Mouse (Mus musculus) neural tube, embryonic 12.5 days (tissue): ENCODE data around the gene Thpo. TPM values are rescaled to one million over a fixed set of nuclear protein-coding genes. Genes with fewer than 3 reads are reported as not detected.
A peak's percentile ranks its signal among the peaks of the same experiment; 100 is the strongest.

Experiments
- ATAC-seq: fragments of 200-750 bp; cut with Nextera tagmentation; 2 replicates; pipeline ENCODE4 v1.8.0; 2017; ENCODE audit warnings: low read depth, mild to moderate bottlenecking, moderate TSS enrichment, moderate library complexity; ENCODE audit not compliant: low FRiP score
- H3K27ac ChIP-seq: fragments of 300-500 bp; sonication (generic); 2 replicates; pipeline ENCODE4 v1.5.1; 2016
- H3K27me3 ChIP-seq: fragments of 300-500 bp; sonication (generic); replicated peaks from 2 replicates; pipeline ENCODE4 v1.6.1; 2016; ENCODE audit warnings: mild to moderate bottlenecking
- H3K36me3 ChIP-seq: fragments of 300-500 bp; sonication (generic); 2 replicates; pipeline ENCODE4 v1.6.1; 2016; ENCODE audit warnings: mild to moderate bottlenecking
- H3K4me1 ChIP-seq: fragments of 300-500 bp; sonication (generic); 2 replicates; pipeline ENCODE4 v1.6.1; 2016
- H3K4me2 ChIP-seq: fragments of 300-500 bp; sonication (generic); replicated peaks from 2 replicates; pipeline ENCODE4 v1.6.1; 2016; ENCODE audit warnings: mild to moderate bottlenecking
- H3K4me3 ChIP-seq: fragments of 300-500 bp; sonication (generic); 2 replicates; pipeline ENCODE4 v1.5.1; 2016
- H3K9ac ChIP-seq: fragments of 300-500 bp; sonication (generic); 2 replicates; pipeline ENCODE4 v1.6.1; 2016; ENCODE audit warnings: mild to moderate bottlenecking
- H3K9me3 ChIP-seq: fragments of 300-500 bp; sonication (generic); 2 replicates; pipeline ENCODE4 v1.6.1; 2016; ENCODE audit warnings: mild to moderate bottlenecking
- WGBS: fragments of 180-500 bp; shearing (Covaris S2); methylation state at CpG from one replicate; pipeline ENCODE4 v1.1.7; 2016; 5-methylcytosine and 5-hydroxymethylcytosine counted together
- polyA plus RNA-seq: library from polyadenylated mRNA; unstranded; fragments of >200 nt; fragmentation: Nextera tagmentation; extraction: Ambion mirVana; gene quantifications from 2 replicates; pipeline ENCODE4 v1.2.1, GENCODE M21; 2016

The Thpo gene
- polyA plus RNA-seq, 1 experiment from 2014 or later = 1.3 TPM

GRCm38 (mm10) chr16:20700036-20700435 lies 34.3 kb downstream of the Thpo start:
- H3K9ac ChIP-seq = no peak overlapping the region
- WGBS = 38% methylated on average over 5 of the region's 5 CpGs
- no peak for ATAC-seq
- no peak overlapping the region for H3K4me2 ChIP-seq
- H3K27ac ChIP-seq = no peak overlapping the region
- H3K4me3 ChIP-seq = no peak overlapping the region
- H3K27me3 ChIP-seq = no peaks in the 10 kb centered on the region
- H3K9me3 ChIP-seq = no peaks in the 10 kb centered on the region
- peaks cover 29% of the 10 kb centered on the region for H3K36me3 ChIP-seq
- H3K4me1 ChIP-seq = peaks cover 35% of the 10 kb centered on the region

GRCm38 (mm10) chr16:20699266-20699665 lies 35.0 kb downstream of the Thpo start:
- Histone ChIP-seq H3K27me3 (no peaks in the 10 kb centered on the region), H3K36me3 (peaks cover 26% of the 10 kb centered on the region), H3K27ac (no peak overlapping the region), H3K9ac (no peak overlapping the region), H3K4me1 (peaks cover 41% of the 10 kb centered on the region), H3K9me3 (no peaks in the 10 kb centered on the region), H3K4me2 (no peak overlapping the region), H3K4me3 (no peak overlapping the region)
- no peak for ATAC-seq
- WGBS = 79% methylated on average over 5 of the region's 5 CpGs

- peaks cover 43% of the 10 kb centered on the region for H3K4me1 ChIP-seq
- peak overlapping the region; percentile 53 for H3K9ac ChIP-seq
- peaks cover 28% of the 10 kb centered on the region for H3K36me3 ChIP-seq
- no peak overlapping the region; the same call in 1 of the 2 replicates for H3K27ac ChIP-seq
- ATAC-seq = peak; percentile 77
- whole genome bisulfite sequencing = 2% methylated on average over 46 of the region's 46 CpGs
- peak overlapping the region; percentile 71 for H3K4me2 ChIP-seq
- no peaks in the 10 kb centered on the region for H3K9me3 ChIP-seq
- H3K4me3 ChIP-seq = peak overlapping the region; percentile 36
- no peaks in the 10 kb centered on the region for H3K27me3 ChIP-seq
Observed at GRCm38 (mm10) chr16:20695622-20696323, 38.5 kb downstream of the Thpo start.

- H3K4me3 ChIP-seq = no peak overlapping the region
- H3K9ac ChIP-seq = no peak overlapping the region
- H3K4me2 ChIP-seq = peak overlapping the region; percentile 71
- no peaks in the 10 kb centered on the region for H3K27me3 ChIP-seq
- no peaks in the 10 kb centered on the region for H3K9me3 ChIP-seq
- 84% methylated on average over 8 of the region's 8 CpGs for WGBS
- H3K27ac ChIP-seq = no peak overlapping the region; the same call in 1 of the 2 replicates
- H3K36me3 ChIP-seq = peaks cover 32% of the 10 kb centered on the region
- H3K4me1 ChIP-seq = peaks cover 43% of the 10 kb centered on the region
- ATAC-seq = no peak
Observed at GRCm38 (mm10) chr16:20694781-20695180, 39.5 kb downstream of the Thpo start.

GRCm38 (mm10) chr16:20693111-20693701 lies 41.1 kb downstream of the Thpo start, which contains the start of gene Fam131a:
Fam131a (plus strand) TSS chr16:20693241.
- H3K36me3 ChIP-seq = peaks cover 37% of the 10 kb centered on the region
- ATAC-seq = peak; percentile 93
- H3K4me1 ChIP-seq = peaks cover 43% of the 10 kb centered on the region
- under 1% methylated on average over 37 of the region's 37 CpGs for WGBS
- H3K27ac ChIP-seq = peak within 1 kb of the TSS; percentile 92
- peak within 1 kb of the TSS; percentile 80 for H3K4me2 ChIP-seq
- no peaks in the 10 kb centered on the region for H3K9me3 ChIP-seq
- no peaks in the 10 kb centered on the region for H3K27me3 ChIP-seq
- H3K9ac ChIP-seq = peak within 1 kb of the TSS; percentile 70
- peak within 1 kb of the TSS; percentile 59 for H3K4me3 ChIP-seq

GRCm38 (mm10) chr16:20692241-20692965 lies 41.9 kb downstream of the Thpo start:
- ATAC-seq = no peak
- no peak overlapping the region for H3K4me3 ChIP-seq
- WGBS = 29% methylated on average over 16 of the region's 16 CpGs
- no peaks in the 10 kb centered on the region for H3K9me3 ChIP-seq
- peaks cover 43% of the 10 kb centered on the region for H3K4me1 ChIP-seq
- H3K4me2 ChIP-seq = peak overlapping the region; percentile 80
- peak overlapping the region; percentile 43; the same call in 1 of the 2 replicates for H3K27ac ChIP-seq
- no peaks in the 10 kb centered on the region for H3K27me3 ChIP-seq
- peaks cover 45% of the 10 kb centered on the region for H3K36me3 ChIP-seq
- H3K9ac ChIP-seq = no peak overlapping the region

- no peaks in the 10 kb centered on the region for H3K9me3 ChIP-seq
- H3K4me1 ChIP-seq = peaks cover 42% of the 10 kb centered on the region
- no peak overlapping the region for H3K9ac ChIP-seq
- WGBS = 54% methylated on average over 1 of the region's 1 CpGs
- H3K36me3 ChIP-seq = peaks cover 53% of the 10 kb centered on the region
- no peak overlapping the region for H3K4me2 ChIP-seq
- ATAC-seq = no peak
- H3K27me3 ChIP-seq = no peaks in the 10 kb centered on the region
- H3K4me3 ChIP-seq = no peak overlapping the region
- peak overlapping the region; percentile 43; the same call in 1 of the 2 replicates for H3K27ac ChIP-seq
Observed at GRCm38 (mm10) chr16:20691617-20692016, 42.7 kb downstream of the Thpo start.

- no peak overlapping the region for H3K27ac ChIP-seq
- WGBS = 92% methylated on average over 3 of the region's 3 CpGs
- H3K4me1 ChIP-seq = peaks cover 35% of the 10 kb centered on the region
- H3K4me2 ChIP-seq = no peak overlapping the region
- no peak overlapping the region for H3K4me3 ChIP-seq
- H3K36me3 ChIP-seq = peaks cover 61% of the 10 kb centered on the region
- no peak overlapping the region for H3K9ac ChIP-seq
- no peaks in the 10 kb centered on the region for H3K27me3 ChIP-seq
- no peaks in the 10 kb centered on the region for H3K9me3 ChIP-seq
- ATAC-seq = no peak
Observed at GRCm38 (mm10) chr16:20690774-20691173, 43.5 kb downstream of the Thpo start.

GRCm38 (mm10) chr16:20677974-20678675 lies 56.2 kb downstream of the Thpo start:
- H3K9ac ChIP-seq = no peak overlapping the region
- no peaks in the 10 kb centered on the region for H3K9me3 ChIP-seq
- peaks cover 15% of the 10 kb centered on the region for H3K4me1 ChIP-seq
- ATAC-seq = no peak
- no peak overlapping the region for H3K4me2 ChIP-seq
- 87% methylated on average over 10 of the region's 10 CpGs for WGBS
- peaks cover 78% of the 10 kb centered on the region for H3K36me3 ChIP-seq
- no peak overlapping the region for H3K27ac ChIP-seq
- H3K27me3 ChIP-seq = no peaks in the 10 kb centered on the region
- no peak overlapping the region for H3K4me3 ChIP-seq

- Histone ChIP-seq H3K27me3 (no peaks in the 10 kb centered on the region), H3K9ac (no peak overlapping the region), H3K27ac (no peak overlapping the region), H3K4me3 (no peak overlapping the region), H3K9me3 (no peaks in the 10 kb centered on the region), H3K36me3 (peaks cover 71% of the 10 kb centered on the region), H3K4me2 (no peak overlapping the region), H3K4me1 (peaks cover 15% of the 10 kb centered on the region)
- 89% methylated on average over 5 of the region's 5 CpGs for WGBS
- no peak for ATAC-seq
Observed at GRCm38 (mm10) chr16:20677380-20677779, 56.9 kb downstream of the Thpo start.

- Histone ChIP-seq H3K4me2 (no peak overlapping the region), H3K36me3 (peaks cover 64% of the 10 kb centered on the region), H3K4me3 (no peak overlapping the region), H3K9ac (no peak overlapping the region), H3K9me3 (no peaks in the 10 kb centered on the region), H3K27ac (no peak overlapping the region), H3K4me1 (peaks cover 15% of the 10 kb centered on the region), H3K27me3 (no peaks in the 10 kb centered on the region)
- no peak for ATAC-seq
- 85% methylated on average over 4 of the region's 4 CpGs for WGBS
Observed at GRCm38 (mm10) chr16:20676702-20677101, 57.6 kb downstream of the Thpo start.

- no peak overlapping the region for H3K9ac ChIP-seq
- H3K4me3 ChIP-seq = no peak overlapping the region
- no peaks in the 10 kb centered on the region for H3K9me3 ChIP-seq
- no peak for ATAC-seq
- no peak overlapping the region for H3K27ac ChIP-seq
- H3K36me3 ChIP-seq = peaks cover 49% of the 10 kb centered on the region
- WGBS = 92% methylated on average over 6 of the region's 6 CpGs
- peaks cover 15% of the 10 kb centered on the region for H3K4me1 ChIP-seq
- H3K27me3 ChIP-seq = no peaks in the 10 kb centered on the region
- H3K4me2 ChIP-seq = 0 out of 2 replicates have a peak overlapping the region, but pooled peaks have one; percentile 99
Observed at GRCm38 (mm10) chr16:20675213-20675612, 59.1 kb downstream of the Thpo start.
